Mouse (Mus musculus) c-Kit-positive CD71-negative TER-119-negative erythroid progenitor cells, embryonic 14.5 days (primary cell): ENCODE data around the gene Zdhhc17.

Experiments
- DNase-seq: peaks from one replicate; pipeline ENCODE4 v3.0.0-alpha.2; 2013; ENCODE audit warnings: low read depth

The Zdhhc17 gene

DNA sequence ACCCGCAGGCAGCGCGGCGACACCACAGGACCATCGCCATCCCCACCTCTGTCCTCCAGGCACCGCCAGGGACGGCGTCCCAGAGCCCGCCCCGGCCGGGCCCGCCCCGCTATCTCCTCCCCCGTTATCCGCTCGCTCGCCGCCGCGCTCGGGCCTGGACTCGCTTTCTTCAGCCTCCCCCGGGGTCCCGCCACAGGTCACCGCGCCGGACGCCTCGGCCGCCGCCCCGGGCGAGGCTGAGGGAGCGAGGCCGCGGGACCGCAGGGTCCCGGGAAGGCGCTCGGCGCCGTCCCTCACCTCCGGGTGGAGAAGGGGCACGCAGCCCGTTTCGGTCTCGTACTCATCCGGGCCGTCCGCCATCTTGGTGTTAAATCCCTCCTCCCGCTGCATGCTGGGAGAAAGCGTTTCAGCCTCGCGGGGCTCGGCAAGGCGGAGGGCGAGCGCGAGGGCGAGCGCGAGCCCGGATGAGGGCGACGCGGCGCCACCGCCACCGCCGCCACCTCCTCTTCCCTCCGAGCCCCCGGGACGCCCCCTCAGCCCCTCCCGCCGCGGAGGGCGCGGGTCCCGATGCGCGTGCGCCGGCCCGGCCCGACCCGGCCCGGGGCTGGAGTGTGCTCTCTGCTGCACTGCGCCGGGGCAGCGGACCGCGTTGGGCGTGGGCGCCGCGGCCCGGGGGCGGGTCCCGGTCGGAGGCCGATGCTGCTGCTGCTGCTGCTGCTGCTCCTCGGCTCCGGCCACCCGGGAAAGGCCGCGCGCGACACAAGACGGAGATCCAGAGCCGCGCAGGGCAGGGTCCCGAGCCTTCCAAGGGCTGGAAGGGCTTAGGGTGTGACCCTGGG, at the start of gene Zdhhc17:
Zdhhc17 (minus strand) TSS at position 500 of the 839 bp plus-strand sequence.
- DNase-seq, result peak; percentile 74

DNA sequence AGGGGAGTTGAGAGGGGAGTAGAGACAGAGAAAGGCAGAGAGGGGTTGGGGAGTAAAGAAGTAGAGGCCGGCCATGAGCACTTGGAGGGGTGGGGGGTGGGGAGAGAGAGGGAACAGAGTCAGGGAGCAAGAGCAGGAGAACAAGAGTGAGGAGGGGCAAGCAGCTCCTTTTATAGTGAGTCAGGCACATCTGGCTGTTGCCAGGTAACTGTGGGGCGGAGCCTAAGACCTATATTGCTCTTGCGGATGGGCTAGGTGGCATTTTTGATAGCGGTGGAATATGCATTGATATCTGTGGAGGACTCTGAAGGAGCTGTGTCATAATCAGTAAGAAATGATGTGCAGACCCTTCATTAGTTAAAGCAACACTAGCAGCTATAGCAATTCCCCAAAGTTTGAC, 45.8 kb upstream of the Zdhhc17 start:
- no peak for DNase-seq

DNA sequence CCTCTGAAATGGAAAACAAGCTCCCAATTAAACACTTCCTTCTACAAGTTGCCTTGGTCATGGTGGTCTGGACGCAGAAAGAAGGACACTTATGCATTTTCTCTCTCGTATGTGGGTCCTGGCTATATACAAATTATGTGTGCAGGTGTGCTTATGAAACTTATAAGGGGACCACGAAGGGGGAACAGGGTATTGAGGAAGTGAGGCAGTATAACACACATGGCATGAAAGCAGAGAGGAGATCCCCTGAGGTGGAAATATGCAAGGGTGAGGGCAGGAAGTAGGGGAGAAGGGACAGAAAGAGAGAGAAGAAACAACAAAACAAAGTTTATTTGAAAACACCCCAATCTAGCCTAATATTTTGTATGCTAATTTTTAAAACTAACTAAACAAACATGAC, 41.7 kb upstream of the Zdhhc17 start:
- no peak for DNase-seq

DNA sequence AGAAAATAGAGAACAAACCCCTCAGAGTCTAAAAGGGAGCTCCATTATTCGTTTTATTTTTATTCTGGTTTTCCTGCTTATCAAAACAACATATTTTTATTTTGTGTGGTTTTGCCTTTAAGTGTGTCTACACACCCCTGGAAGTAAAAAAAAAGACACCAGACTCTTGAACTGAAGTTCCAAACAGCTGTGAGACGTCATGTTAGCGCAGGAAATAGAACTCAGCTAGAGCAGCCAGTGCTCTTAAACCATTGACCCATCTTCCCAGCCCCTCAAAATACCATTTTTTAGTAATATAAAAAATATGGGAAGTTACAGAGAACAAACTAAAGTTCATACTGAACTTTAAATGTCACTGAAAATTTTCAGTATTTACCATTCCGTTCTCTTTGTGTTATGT, 40.6 kb upstream of the Zdhhc17 start:
- no peak for DNase-seq

- no peak for DNase-seq
Observed at GRCm38 (mm10) chr10:111050061-111050460, 40.1 kb upstream of the Zdhhc17 start.

DNA sequence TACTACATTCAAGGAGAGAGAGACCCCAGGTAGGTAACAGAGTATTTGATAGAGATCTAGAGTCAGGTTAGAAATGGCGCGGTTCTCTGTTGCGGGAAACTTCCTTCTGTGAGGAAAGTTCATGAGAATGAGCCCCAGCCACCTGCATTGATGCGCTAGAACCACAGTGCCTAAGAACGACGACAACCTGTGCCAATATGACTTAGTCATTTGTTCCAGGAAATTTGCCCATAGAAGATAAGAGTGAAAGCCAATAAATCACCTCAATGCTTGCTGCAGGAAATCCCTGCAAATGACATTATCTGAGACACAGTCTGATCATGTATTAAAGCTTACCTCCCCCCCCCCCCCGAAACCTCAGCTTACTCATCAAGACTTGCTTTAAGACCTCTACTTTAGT, 38.0 kb upstream of the Zdhhc17 start:
- DNase-seq, result no peak

GRCm38 (mm10) chr10:111040078-111040656, 30.2 kb upstream of the Zdhhc17 start:
- no peak for DNase-seq

GRCm38 (mm10) chr10:111036851-111037250, 26.9 kb upstream of the Zdhhc17 start:
- DNase-seq, result no peak

GRCm38 (mm10) chr10:111035134-111035533, 25.2 kb upstream of the Zdhhc17 start:
- DNase-seq, result no peak

DNA sequence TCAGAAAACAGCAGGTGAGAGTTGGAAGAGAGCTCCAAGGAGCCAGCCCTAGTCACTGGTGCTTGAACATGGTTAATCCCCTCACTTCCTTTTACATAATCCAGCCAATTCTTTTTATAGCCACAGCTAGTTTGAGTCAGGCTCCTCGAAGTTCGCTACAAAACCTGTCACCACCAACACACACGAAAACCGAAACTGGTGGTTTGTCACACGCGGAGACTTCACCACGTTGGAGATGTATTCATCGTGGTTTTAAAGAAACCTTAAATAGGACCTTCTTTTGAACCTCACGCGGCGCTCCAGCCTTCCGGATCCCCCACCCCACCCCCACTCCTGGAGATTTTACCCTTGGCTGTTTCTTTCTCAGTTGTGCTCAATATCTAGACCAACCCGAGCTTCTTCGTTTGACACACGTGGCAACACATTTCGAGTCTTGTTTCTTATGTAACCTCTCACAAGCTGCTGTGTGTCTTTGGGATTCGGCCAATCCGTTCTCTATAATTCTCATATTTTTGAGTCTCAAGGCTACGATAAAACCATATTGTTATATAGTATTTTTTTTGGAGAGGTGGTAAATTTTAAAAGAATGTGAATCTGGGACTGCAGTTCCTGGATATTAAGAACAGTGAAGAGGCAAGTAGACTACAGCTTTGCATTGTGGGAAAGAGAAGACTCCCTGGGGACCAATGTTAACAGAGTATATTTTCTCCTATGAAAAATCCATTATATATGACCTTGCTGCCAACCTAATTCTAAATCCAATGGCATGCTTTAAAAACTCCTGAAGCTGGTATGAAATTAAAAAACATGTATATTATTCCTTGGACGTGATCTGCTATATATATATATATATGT, 21.8 kb upstream of the Zdhhc17 start:
- no peak for DNase-seq

DNA sequence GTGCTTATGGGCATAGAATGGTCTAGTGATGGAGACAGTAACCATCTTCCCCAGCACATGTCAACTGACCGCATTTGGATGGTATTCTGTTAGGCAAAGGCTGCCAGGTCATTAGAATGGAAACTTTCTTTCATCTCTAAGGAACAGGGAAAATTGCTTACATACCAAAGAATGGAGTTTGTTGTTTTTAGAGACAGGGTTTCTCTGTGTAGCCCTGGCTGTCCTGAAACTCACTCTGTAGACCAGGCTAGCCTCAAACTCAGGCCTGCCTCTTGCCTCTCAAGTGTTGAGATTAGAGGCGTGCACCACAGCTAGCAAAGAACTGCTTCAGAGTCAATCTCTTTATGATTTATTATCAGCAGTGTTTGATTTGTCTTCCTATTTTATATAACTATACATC, 20.9 kb upstream of the Zdhhc17 start:
- no peak for DNase-seq

DNA sequence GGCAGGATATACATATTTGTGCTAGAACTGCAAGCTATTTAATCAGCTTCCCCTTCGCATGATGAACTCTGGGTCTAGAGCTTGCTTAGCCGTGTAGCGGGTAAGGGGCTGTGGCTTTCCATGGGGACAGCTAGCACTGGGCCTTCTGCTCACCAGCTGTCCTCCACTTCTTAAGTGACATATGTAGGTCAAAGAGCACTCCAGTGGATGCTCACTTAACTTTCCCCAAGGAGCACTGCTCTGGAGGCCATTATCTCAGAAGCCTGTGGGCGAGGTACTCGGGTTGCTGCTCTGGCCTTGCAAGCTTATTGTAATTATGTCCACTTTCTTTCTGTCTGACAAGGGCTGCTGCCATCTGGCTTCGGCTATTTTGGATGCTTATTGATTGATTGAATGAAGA, 16.2 kb upstream of the Zdhhc17 start:
- DNase-seq, result no peak

- DNase-seq, result no peak
Observed at GRCm38 (mm10) chr10:111024746-111025145, 14.8 kb upstream of the Zdhhc17 start.

- DNase-seq, result no peak
Observed at GRCm38 (mm10) chr10:111014476-111014875, 4.5 kb upstream of the Zdhhc17 start.

DNA sequence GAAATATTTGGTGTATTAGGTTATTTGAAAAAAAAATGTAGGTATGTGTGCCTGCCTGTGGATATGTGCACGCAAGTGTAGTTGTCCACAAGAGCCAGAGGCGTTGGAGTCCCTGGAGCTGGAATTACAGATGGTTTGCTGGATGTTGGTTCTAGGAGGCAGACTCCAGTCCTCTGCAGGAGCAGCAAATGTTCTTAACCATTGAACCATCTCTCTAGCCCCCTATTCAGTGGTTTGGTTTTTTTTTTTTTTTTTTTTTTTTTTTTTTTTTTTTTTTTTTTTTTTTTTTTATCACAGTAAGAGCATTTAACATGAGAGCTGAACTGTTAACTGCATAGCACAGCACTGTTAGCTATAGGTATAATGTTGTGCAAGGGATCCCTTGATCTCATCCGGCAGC, 3.3 kb upstream of the Zdhhc17 start:
- no peak for DNase-seq

DNA sequence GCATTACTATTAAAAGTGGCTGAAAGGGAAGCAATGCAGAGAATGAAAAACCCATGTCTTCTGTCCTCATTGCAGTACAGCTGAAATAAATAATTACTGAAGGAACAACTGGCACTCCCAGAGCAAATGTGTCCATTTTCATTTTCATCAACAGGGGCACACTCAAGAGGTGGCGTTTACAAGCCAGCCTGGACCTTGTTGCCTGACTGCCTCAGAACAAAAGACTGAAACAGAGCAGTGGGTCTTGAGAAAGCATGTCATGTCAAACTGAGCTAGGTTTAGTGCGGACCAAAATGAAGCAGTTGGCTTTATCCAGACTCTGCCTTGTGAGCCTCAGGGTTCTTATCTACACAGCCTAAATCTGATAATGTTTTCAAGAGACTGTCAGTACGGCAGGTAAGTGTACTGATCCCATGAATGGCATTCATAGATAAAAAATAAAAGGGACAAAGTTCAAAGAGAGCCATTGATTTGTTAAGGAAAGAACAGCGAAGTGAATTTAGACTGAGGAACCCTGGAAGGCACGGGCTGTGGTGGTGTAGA, 2.6 kb upstream of the Zdhhc17 start:
- DNase-seq, result no peak

GRCm38 (mm10) chr10:111011226-111011765, 1.4 kb upstream of the Zdhhc17 start:
- DNase-seq, result no peak

GRCm38 (mm10) chr10:111010480-111011225, 713 bp upstream of the Zdhhc17 start:
- DNase-seq, result no peak

GRCm38 (mm10) chr10:111009113-111009640, 763 bp downstream of the Zdhhc17 start:
- DNase-seq, result no peak

DNA sequence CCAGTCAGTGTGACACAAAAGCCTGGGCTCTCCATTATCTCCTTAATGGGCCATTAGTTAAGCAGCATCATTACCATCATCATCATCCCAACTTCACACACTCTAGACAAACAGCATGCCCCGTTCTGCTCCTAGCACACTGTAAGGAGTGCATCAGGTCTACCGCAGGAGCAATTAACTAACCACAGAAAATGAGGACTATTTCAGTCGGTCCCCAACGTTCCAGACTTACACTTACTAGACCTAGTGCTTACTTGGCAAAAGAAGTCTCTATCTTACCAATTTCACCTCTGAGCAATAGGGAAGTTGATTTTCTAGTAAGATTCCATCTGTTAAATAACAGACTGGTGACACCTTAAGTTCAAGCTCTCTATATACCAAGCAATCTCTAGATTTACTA, 2.3 kb downstream of the Zdhhc17 start:
- no peak for DNase-seq
